Mouse (Mus musculus) lung, embryonic 15.5 days (tissue): ENCODE data around the gene Crnn. TPM values are rescaled to one million over a fixed set of nuclear protein-coding genes. Genes with fewer than 3 reads are reported as not detected.

Source experiments
- ATAC-seq: fragments of 200-750 bp; cut with Nextera tagmentation; 2 replicates; pipeline ENCODE4 v1.8.0; 2017; ENCODE audit warnings: moderate number of reproducible peaks, borderline replicate concordance; ENCODE audit not compliant: low FRiP score, low TSS enrichment; ENCODE audit errors: extremely low read depth
- H3K27ac ChIP-seq: fragments of 300-500 bp; sonication (generic); 2 replicates; pipeline ENCODE4 v1.5.1; 2015; ENCODE audit warnings: moderate library complexity, mild to moderate bottlenecking, inconsistent platforms
- H3K27me3 ChIP-seq: fragments of 300-500 bp; sonication (generic); 2 replicates; pipeline ENCODE4 v1.6.1; 2015; ENCODE audit warnings: inconsistent platforms
- H3K36me3 ChIP-seq: fragments of 300-500 bp; sonication (generic); 2 replicates; pipeline ENCODE4 v1.6.1; 2015; ENCODE audit warnings: inconsistent platforms
- H3K4me1 ChIP-seq: fragments of 300-500 bp; sonication (generic); 2 replicates; pipeline ENCODE4 v1.6.1; 2015; ENCODE audit warnings: inconsistent platforms
- H3K4me2 ChIP-seq: fragments of 300-500 bp; sonication (generic); 2 replicates; pipeline ENCODE4 v1.6.1; 2015; ENCODE audit warnings: inconsistent platforms, mild to moderate bottlenecking, moderate library complexity
- H3K4me3 ChIP-seq: fragments of 300-500 bp; sonication (generic); 2 replicates; pipeline ENCODE4 v1.5.1; 2015; ENCODE audit warnings: mild to moderate bottlenecking, inconsistent platforms
- H3K9ac ChIP-seq: fragments of 300-500 bp; sonication (generic); 2 replicates; pipeline ENCODE4 v1.6.1; 2015; ENCODE audit warnings: inconsistent platforms
- H3K9me3 ChIP-seq: fragments of 300-500 bp; sonication (generic); 2 replicates; pipeline ENCODE4 v1.6.1; 2016; ENCODE audit warnings: inconsistent platforms
- WGBS: fragments of 180-500 bp; shearing (Covaris S2); methylation state at CpG from one replicate; pipeline ENCODE4 v1.1.7; 2015; 5-methylcytosine and 5-hydroxymethylcytosine counted together
- polyA plus RNA-seq: library from polyadenylated mRNA; unstranded; fragments of >200 nt; fragmentation: Nextera tagmentation; extraction: Ambion mirVana; gene quantifications from 2 replicates; pipeline ENCODE4 v1.2.1, GENCODE M21; 2015

Gene Crnn
- polyA plus RNA-seq: not detected in 2 replicates

GRCm38 (mm10) chr3:93144510-93145051 lies at the start of gene Crnn:
TSS of gene Crnn (plus strand) at chr3:93144787.
- Histone ChIP-seq H3K27me3 (no peaks in the 10 kb centered on the region), H3K9ac (no peak within 1 kb of the TSS), H3K4me1 (no peaks in the 10 kb centered on the region), H3K36me3 (no peaks in the 10 kb centered on the region), H3K9me3 (no peaks in the 10 kb centered on the region), H3K27ac (no peak within 1 kb of the TSS), H3K4me3 (no peak within 1 kb of the TSS), H3K4me2 (no peak within 1 kb of the TSS)
- no peak for ATAC-seq
- WGBS: 65% methylated on average over 1 of the region's 1 CpGs

GRCm38 (mm10) chr3:93096447-93096846 lies 48.1 kb upstream of the Crnn start:
- no peaks in the 10 kb centered on the region for H3K4me1 ChIP-seq
- no peaks in the 10 kb centered on the region for H3K36me3 ChIP-seq
- WGBS: 67% methylated on average over 2 of the region's 2 CpGs
- H3K4me2 ChIP-seq: no peak overlapping the region
- no peak for ATAC-seq
- H3K9ac ChIP-seq: no peak overlapping the region
- H3K9me3 ChIP-seq: no peaks in the 10 kb centered on the region
- H3K27ac ChIP-seq: no peak overlapping the region
- no peak overlapping the region for H3K4me3 ChIP-seq
- H3K27me3 ChIP-seq: no peaks in the 10 kb centered on the region

GRCm38 (mm10) chr3:93111668-93112067 lies 32.9 kb upstream of the Crnn start:
- no peak overlapping the region for H3K4me3 ChIP-seq
- H3K9me3 ChIP-seq: no peaks in the 10 kb centered on the region
- no peaks in the 10 kb centered on the region for H3K36me3 ChIP-seq
- no peak overlapping the region for H3K9ac ChIP-seq
- H3K27ac ChIP-seq: no peak overlapping the region
- H3K4me2 ChIP-seq: no peak overlapping the region
- 29% methylated on average over 5 of the region's 5 CpGs for WGBS
- H3K27me3 ChIP-seq: no peaks in the 10 kb centered on the region
- H3K4me1 ChIP-seq: no peaks in the 10 kb centered on the region
- no peak for ATAC-seq

- no peak overlapping the region for H3K9ac ChIP-seq
- H3K4me1 ChIP-seq: no peaks in the 10 kb centered on the region
- no peaks in the 10 kb centered on the region for H3K36me3 ChIP-seq
- H3K27ac ChIP-seq: no peak overlapping the region
- ATAC-seq: no peak
- no peak overlapping the region for H3K4me3 ChIP-seq
- H3K27me3 ChIP-seq: no peaks in the 10 kb centered on the region
- no peaks in the 10 kb centered on the region for H3K9me3 ChIP-seq
- 8% methylated on average over 2 of the region's 2 CpGs for WGBS
- H3K4me2 ChIP-seq: no peak overlapping the region
Measured at GRCm38 (mm10) chr3:93114481-93114880, 30.1 kb upstream of the Crnn start.

- no peak overlapping the region for H3K4me3 ChIP-seq
- ATAC-seq: no peak
- no peak overlapping the region for H3K4me2 ChIP-seq
- WGBS: 47% methylated on average over 4 of the region's 4 CpGs
- no peak overlapping the region for H3K27ac ChIP-seq
- no peaks in the 10 kb centered on the region for H3K9me3 ChIP-seq
- no peaks in the 10 kb centered on the region for H3K4me1 ChIP-seq
- H3K36me3 ChIP-seq: no peaks in the 10 kb centered on the region
- no peaks in the 10 kb centered on the region for H3K27me3 ChIP-seq
- H3K9ac ChIP-seq: no peak overlapping the region
Measured at GRCm38 (mm10) chr3:93119101-93119500, 25.5 kb upstream of the Crnn start.

- WGBS: 10% methylated on average over 4 of the region's 4 CpGs
- no peak overlapping the region for H3K9ac ChIP-seq
- ATAC-seq: peak; percentile 69; the same call in 1 of the 2 replicates
- 0 out of 2 replicates have a peak, but pooled peaks cover 2% of the 10 kb centered on the region for H3K4me1 ChIP-seq
- H3K4me2 ChIP-seq: no peak overlapping the region
- no peak overlapping the region for H3K4me3 ChIP-seq
- peak overlapping the region; percentile 47; the same call in 1 of the 2 replicates for H3K27ac ChIP-seq
- no peaks in the 10 kb centered on the region for H3K9me3 ChIP-seq
- no peaks in the 10 kb centered on the region for H3K36me3 ChIP-seq
- H3K27me3 ChIP-seq: no peaks in the 10 kb centered on the region
Measured at GRCm38 (mm10) chr3:93128052-93128451, 16.5 kb upstream of the Crnn start.

- Histone ChIP-seq H3K4me2 (no peak overlapping the region), H3K9ac (no peak overlapping the region), H3K9me3 (no peaks in the 10 kb centered on the region), H3K27me3 (no peaks in the 10 kb centered on the region), H3K4me1 (0 out of 2 replicates have a peak, but pooled peaks cover 2% of the 10 kb centered on the region), H3K4me3 (no peak overlapping the region), H3K27ac (no peak overlapping the region), H3K36me3 (no peaks in the 10 kb centered on the region)
- WGBS: 42% methylated on average over 5 of the region's 5 CpGs
- ATAC-seq: no peak
Measured at GRCm38 (mm10) chr3:93129076-93129475, 15.5 kb upstream of the Crnn start.

GRCm38 (mm10) chr3:93130460-93130859 lies 14.1 kb upstream of the Crnn start:
- WGBS: 7% methylated on average over 3 of the region's 3 CpGs
- H3K4me3 ChIP-seq: no peak overlapping the region
- no peak overlapping the region for H3K27ac ChIP-seq
- no peak for ATAC-seq
- no peaks in the 10 kb centered on the region for H3K36me3 ChIP-seq
- H3K27me3 ChIP-seq: no peaks in the 10 kb centered on the region
- 0 out of 2 replicates have a peak, but pooled peaks cover 2% of the 10 kb centered on the region for H3K4me1 ChIP-seq
- no peak overlapping the region for H3K4me2 ChIP-seq
- no peak overlapping the region for H3K9ac ChIP-seq
- no peaks in the 10 kb centered on the region for H3K9me3 ChIP-seq

- WGBS: 74% methylated on average over 6 of the region's 6 CpGs
- no peaks in the 10 kb centered on the region for H3K36me3 ChIP-seq
- H3K27ac ChIP-seq: no peak overlapping the region
- H3K27me3 ChIP-seq: no peaks in the 10 kb centered on the region
- H3K4me3 ChIP-seq: no peak overlapping the region
- no peak overlapping the region for H3K4me2 ChIP-seq
- H3K4me1 ChIP-seq: no peaks in the 10 kb centered on the region
- no peak for ATAC-seq
- H3K9me3 ChIP-seq: no peaks in the 10 kb centered on the region
- H3K9ac ChIP-seq: no peak overlapping the region
Measured at GRCm38 (mm10) chr3:93162502-93162901, 17.9 kb downstream of the Crnn start.

GRCm38 (mm10) chr3:93162996-93163592 lies 18.5 kb downstream of the Crnn start:
- H3K4me2 ChIP-seq: no peak overlapping the region
- no peaks in the 10 kb centered on the region for H3K27me3 ChIP-seq
- no peaks in the 10 kb centered on the region for H3K36me3 ChIP-seq
- WGBS: 46% methylated on average over 1 of the region's 1 CpGs
- no peaks in the 10 kb centered on the region for H3K4me1 ChIP-seq
- ATAC-seq: no peak
- H3K9ac ChIP-seq: no peak overlapping the region
- no peak overlapping the region for H3K27ac ChIP-seq
- H3K4me3 ChIP-seq: no peak overlapping the region
- no peaks in the 10 kb centered on the region for H3K9me3 ChIP-seq

GRCm38 (mm10) chr3:93180856-93181255 lies 36.3 kb downstream of the Crnn start:
- peak; percentile 77; the same call in 1 of the 2 replicates for ATAC-seq
- Histone ChIP-seq H3K27ac (no peak overlapping the region), H3K4me3 (no peak overlapping the region), H3K9ac (no peak overlapping the region), H3K4me1 (no peaks in the 10 kb centered on the region), H3K4me2 (no peak overlapping the region), H3K27me3 (no peaks in the 10 kb centered on the region), H3K36me3 (no peaks in the 10 kb centered on the region), H3K9me3 (no peaks in the 10 kb centered on the region)
- WGBS: 73% methylated on average over 4 of the region's 4 CpGs

- 85% methylated on average over 3 of the region's 3 CpGs for WGBS
- Histone ChIP-seq H3K4me3 (no peak within 1 kb of the TSS), H3K9ac (no peak within 1 kb of the TSS), H3K9me3 (no peaks in the 10 kb centered on the region), H3K36me3 (no peaks in the 10 kb centered on the region), H3K4me1 (no peaks in the 10 kb centered on the region), H3K4me2 (no peak within 1 kb of the TSS), H3K27ac (no peak within 1 kb of the TSS), H3K27me3 (no peaks in the 10 kb centered on the region)
- ATAC-seq: no peak
Measured at GRCm38 (mm10) chr3:93196978-93197377, 52.4 kb downstream of the Crnn start, which contains the start of gene Flg2. TSS of gene Flg2 (plus strand) at chr3:93197278.
